Mouse (Mus musculus) forebrain, embryonic 13.5 days (tissue): ENCODE data around the gene H2-Ab1. TPM values are rescaled to one million over a fixed set of nuclear protein-coding genes. Genes with fewer than 3 reads are reported as not detected.
"Not testable (repeated sequence)": the region's sequence is repeated elsewhere in the genome, so short reads cannot be mapped to it uniquely, and the experiment has no call there.

Experiments
- ATAC-seq: fragments of 200-750 bp; cut with Nextera tagmentation; 2 replicates; pipeline ENCODE4 v1.8.0; 2017
- H3K27ac ChIP-seq: fragments of 300-500 bp; sonication (generic); 2 replicates; pipeline ENCODE4 v1.5.1; 2015; ENCODE audit warnings: inconsistent platforms, mild to moderate bottlenecking, moderate library complexity
- H3K27me3 ChIP-seq: fragments of 300-500 bp; sonication (generic); 2 replicates; pipeline ENCODE4 v1.6.1; 2015; ENCODE audit warnings: mild to moderate bottlenecking, inconsistent platforms
- H3K36me3 ChIP-seq: fragments of 300-500 bp; sonication (generic); 2 replicates; pipeline ENCODE4 v1.6.1; 2015; ENCODE audit warnings: mild to moderate bottlenecking, inconsistent platforms; ENCODE audit not compliant: poor library complexity, severe bottlenecking
- H3K4me1 ChIP-seq: fragments of 300-500 bp; sonication (generic); 2 replicates; pipeline ENCODE4 v1.6.1; 2015; ENCODE audit warnings: inconsistent platforms
- H3K4me2 ChIP-seq: fragments of 300-500 bp; sonication (generic); 2 replicates; pipeline ENCODE4 v1.6.1; 2015; ENCODE audit warnings: inconsistent platforms, mild to moderate bottlenecking, moderate library complexity
- H3K4me3 ChIP-seq: fragments of 300-500 bp; sonication (generic); 2 replicates; pipeline ENCODE4 v1.5.1; 2015; ENCODE audit warnings: mild to moderate bottlenecking, inconsistent platforms
- H3K9ac ChIP-seq: fragments of 300-500 bp; sonication (generic); 2 replicates; pipeline ENCODE4 v1.6.1; 2015; ENCODE audit warnings: mild to moderate bottlenecking, inconsistent platforms
- H3K9me3 ChIP-seq: fragments of 300-500 bp; sonication (generic); replicated peaks from 2 replicates; pipeline ENCODE4 v1.6.1; 2016; ENCODE audit warnings: inconsistent platforms
- WGBS: fragments of 180-500 bp; shearing (Covaris S2); methylation state at CpG from one replicate; pipeline ENCODE4 v1.1.7; 2015; 5-methylcytosine and 5-hydroxymethylcytosine counted together
- polyA plus RNA-seq: library from polyadenylated mRNA; unstranded; fragments of >200 nt; fragmentation: Nextera tagmentation; extraction: Ambion mirVana; gene quantifications from 2 replicates; pipeline ENCODE4 v1.2.1, GENCODE M21; 2015

Gene H2-Ab1
- polyA plus RNA-seq, 1 experiment from 2014 or later, result 1.4 TPM

- H3K27me3 ChIP-seq, result no peaks in the 10 kb centered on the region
- H3K9ac ChIP-seq, result no peak overlapping the region
- 91% methylated on average over 4 of the region's 4 CpGs for WGBS
- no peaks in the 10 kb centered on the region for H3K9me3 ChIP-seq
- no peak for ATAC-seq
- no peak overlapping the region for H3K27ac ChIP-seq
- no peak overlapping the region for H3K4me2 ChIP-seq
- no peak overlapping the region for H3K4me3 ChIP-seq
- H3K36me3 ChIP-seq, result no peaks in the 10 kb centered on the region
- peaks cover 7% of the 10 kb centered on the region; the same call in 1 of the 2 replicates for H3K4me1 ChIP-seq
Measured at GRCm38 (mm10) chr17:34301670-34302190, 44.2 kb downstream of the H2-Ab1 start.

- WGBS, result 88% methylated on average over 2 of the region's 2 CpGs
- no peak overlapping the region for H3K9ac ChIP-seq
- no peaks in the 10 kb centered on the region for H3K36me3 ChIP-seq
- no peak overlapping the region for H3K4me3 ChIP-seq
- peaks cover 5% of the 10 kb centered on the region for H3K27me3 ChIP-seq
- no peaks in the 10 kb centered on the region for H3K9me3 ChIP-seq
- no peak for ATAC-seq
- H3K4me1 ChIP-seq, result no peaks in the 10 kb centered on the region
- H3K4me2 ChIP-seq, result no peak overlapping the region
- no peak overlapping the region for H3K27ac ChIP-seq
Measured at GRCm38 (mm10) chr17:34303789-34304188, 46.3 kb downstream of the H2-Ab1 start.

- Histone ChIP-seq H3K4me3 (no peak overlapping the region), H3K27me3 (peaks cover 5% of the 10 kb centered on the region), H3K27ac (no peak overlapping the region), H3K4me2 (no peak overlapping the region), H3K36me3 (no peaks in the 10 kb centered on the region), H3K4me1 (0 out of 2 replicates have a peak, but pooled peaks cover 3% of the 10 kb centered on the region), H3K9ac (no peak overlapping the region), H3K9me3 (no peaks in the 10 kb centered on the region)
- no peak for ATAC-seq
- WGBS, result 27% methylated on average over 4 of the region's 4 CpGs
Measured at GRCm38 (mm10) chr17:34304751-34305150, 47.3 kb downstream of the H2-Ab1 start.

GRCm38 (mm10) chr17:34305380-34306030 is 48.0 kb downstream of the H2-Ab1 start, which contains the start of gene H2-Eb1:
TSS of gene H2-Eb1 (plus strand) at chr17:34305867.
- ATAC-seq, result peak; percentile 92
- H3K9me3 ChIP-seq, result no peaks in the 10 kb centered on the region
- no peaks in the 10 kb centered on the region for H3K36me3 ChIP-seq
- H3K27ac ChIP-seq, result no peak within 1 kb of the TSS
- no peak within 1 kb of the TSS for H3K9ac ChIP-seq
- H3K4me1 ChIP-seq, result 0 out of 2 replicates have a peak, but pooled peaks cover 3% of the 10 kb centered on the region
- H3K27me3 ChIP-seq, result peaks cover 5% of the 10 kb centered on the region
- H3K4me3 ChIP-seq, result no peak within 1 kb of the TSS
- no peak within 1 kb of the TSS for H3K4me2 ChIP-seq

GRCm38 (mm10) chr17:34306407-34306806 is 48.9 kb downstream of the H2-Ab1 start:
- H3K9me3 ChIP-seq, result no peaks in the 10 kb centered on the region
- H3K27me3 ChIP-seq, result peaks cover 5% of the 10 kb centered on the region
- 0 out of 2 replicates have a peak, but pooled peaks cover 3% of the 10 kb centered on the region for H3K4me1 ChIP-seq
- H3K4me3 ChIP-seq, result no peak overlapping the region
- no peaks in the 10 kb centered on the region for H3K36me3 ChIP-seq
- 75% methylated on average over 2 of the region's 2 CpGs for WGBS
- H3K27ac ChIP-seq, result no peak overlapping the region
- no peak overlapping the region for H3K4me2 ChIP-seq
- ATAC-seq, result no peak
- H3K9ac ChIP-seq, result no peak overlapping the region

GRCm38 (mm10) chr17:34307216-34307615 is 49.7 kb downstream of the H2-Ab1 start:
- Histone ChIP-seq H3K9me3 (no peaks in the 10 kb centered on the region), H3K27me3 (peaks cover 5% of the 10 kb centered on the region)

GRCm38 (mm10) chr17:34308161-34308560 is 50.7 kb downstream of the H2-Ab1 start:
- Histone ChIP-seq H3K4me2 (no peak overlapping the region), H3K9ac (no peak overlapping the region), H3K27me3 (peaks cover 5% of the 10 kb centered on the region), H3K4me1 (0 out of 2 replicates have a peak, but pooled peaks cover 3% of the 10 kb centered on the region), H3K4me3 (no peak overlapping the region), H3K27ac (no peak overlapping the region), H3K9me3 (no peaks in the 10 kb centered on the region), H3K36me3 (no peaks in the 10 kb centered on the region)
- no peak for ATAC-seq
- WGBS, result 83% methylated on average over 4 of the region's 4 CpGs

More at GRCm38 (mm10) chr17:34307216-34307615, 49.7 kb downstream of the H2-Ab1 start:
- H3K4me1 ChIP-seq, result 0 out of 2 replicates have a peak, but pooled peaks cover 3% of the 10 kb centered on the region
- H3K9ac ChIP-seq, result no peak overlapping the region
- H3K36me3 ChIP-seq, result no peaks in the 10 kb centered on the region
- no peak overlapping the region for H3K4me3 ChIP-seq
- no peak for ATAC-seq
- H3K27ac ChIP-seq, result no peak overlapping the region
- H3K4me2 ChIP-seq, result no peak overlapping the region

GRCm38 (mm10) chr17:34309225-34309624 is 51.7 kb downstream of the H2-Ab1 start:
- 36% methylated on average over 10 of the region's 10 CpGs for WGBS
- H3K27ac ChIP-seq, result no peak overlapping the region
- ATAC-seq, result no peak

GRCm38 (mm10) chr17:34309683-34310385 is 52.3 kb downstream of the H2-Ab1 start:
- peak overlapping the region; percentile 63 for H3K4me2 ChIP-seq
- H3K4me1 ChIP-seq, result 0 out of 2 replicates have a peak, but pooled peaks cover 3% of the 10 kb centered on the region
- ATAC-seq, result peak; percentile 91

More at GRCm38 (mm10) chr17:34309225-34309624, 51.7 kb downstream of the H2-Ab1 start:
- 0 out of 2 replicates have a peak, but pooled peaks cover 3% of the 10 kb centered on the region for H3K4me1 ChIP-seq
- peak overlapping the region; percentile 62 for H3K4me3 ChIP-seq
- H3K9me3 ChIP-seq, result no peaks in the 10 kb centered on the region
- H3K4me2 ChIP-seq, result peak overlapping the region; percentile 63
- H3K9ac ChIP-seq, result peak overlapping the region; percentile 73
- no peaks in the 10 kb centered on the region for H3K36me3 ChIP-seq
- H3K27me3 ChIP-seq, result peaks cover 5% of the 10 kb centered on the region

GRCm38 (mm10) chr17:34310526-34310925 is 53.0 kb downstream of the H2-Ab1 start:
- not testable (repeated sequence) for H3K27me3 ChIP-seq, H3K27ac ChIP-seq, H3K9me3 ChIP-seq, H3K9ac ChIP-seq, H3K4me1 ChIP-seq, ATAC-seq, H3K4me3 ChIP-seq, H3K36me3 ChIP-seq, H3K4me2 ChIP-seq
- 91% methylated on average over 3 of the region's 3 CpGs for WGBS

More at GRCm38 (mm10) chr17:34309683-34310385, 52.3 kb downstream of the H2-Ab1 start:
- WGBS, result 27% methylated on average over 38 of the region's 38 CpGs
- Histone ChIP-seq H3K9ac (peak overlapping the region; percentile 73), H3K4me3 (peak overlapping the region; percentile 62), H3K27ac (no peak overlapping the region), H3K36me3 (no peaks in the 10 kb centered on the region), H3K27me3 (peaks cover 5% of the 10 kb centered on the region), H3K9me3 (no peaks in the 10 kb centered on the region)

- 87% methylated on average over 1 of the region's 1 CpGs for WGBS
- ATAC-seq, result no peak
- H3K27me3 ChIP-seq, result peaks cover 5% of the 10 kb centered on the region
- H3K4me3 ChIP-seq, result no peak overlapping the region
- H3K9ac ChIP-seq, result no peak overlapping the region
- H3K27ac ChIP-seq, result no peak overlapping the region
- 0 out of 2 replicates have a peak, but pooled peaks cover 3% of the 10 kb centered on the region for H3K4me1 ChIP-seq
- no peaks in the 10 kb centered on the region for H3K36me3 ChIP-seq
- H3K4me2 ChIP-seq, result no peak overlapping the region
- no peaks in the 10 kb centered on the region for H3K9me3 ChIP-seq
Measured at GRCm38 (mm10) chr17:34312185-34312584, 54.7 kb downstream of the H2-Ab1 start.

- no peak for ATAC-seq
- H3K27ac ChIP-seq, result no peak overlapping the region
- H3K4me3 ChIP-seq, result no peak overlapping the region
- H3K27me3 ChIP-seq, result no peaks in the 10 kb centered on the region; the same call in 1 of the 2 replicates
- no peak overlapping the region for H3K9ac ChIP-seq
- WGBS, result 42% methylated on average over 3 of the region's 3 CpGs
- 0 out of 2 replicates have a peak, but pooled peaks cover 3% of the 10 kb centered on the region for H3K4me1 ChIP-seq
- no peaks in the 10 kb centered on the region for H3K36me3 ChIP-seq
- no peak overlapping the region for H3K4me2 ChIP-seq
- no peaks in the 10 kb centered on the region for H3K9me3 ChIP-seq
Measured at GRCm38 (mm10) chr17:34313393-34313792, 55.9 kb downstream of the H2-Ab1 start.
